Mouse (Mus musculus): Measurements from ENCODE around the gene Akap8. TPM values are rescaled to one million over a fixed set of nuclear protein-coding genes. Genes with fewer than 3 reads are reported as not detected.

The Akap8 gene
- total RNA-seq, 2 experiments from 2014 or later = 49.8 to 103 TPM

GRCm38 (mm10) chr17:32284262-32285137 is 36.5 kb downstream of the Akap8 start, which contains the start of gene Brd4:
TSS of gene Brd4 (minus strand) at chr17:32284722.
- ATAC-seq (ENCODE audit: poor library complexity, severe bottlenecking) = peak; percentile 82

- ATAC-seq (ENCODE audit: poor library complexity, severe bottlenecking) = peak; percentile 89
These were observed 37.2 kb downstream of the Akap8 start for GRCm38 (mm10) chr17:32283771-32284221.

GRCm38 (mm10) chr17:32283341-32283740 is 37.7 kb downstream of the Akap8 start:
- ATAC-seq (ENCODE audit: poor library complexity, severe bottlenecking) = no peak

GRCm38 (mm10) chr17:32281611-32282310 is 39.3 kb downstream of the Akap8 start:
- no peak for ATAC-seq (ENCODE audit: poor library complexity, severe bottlenecking)

- ATAC-seq (ENCODE audit: poor library complexity, severe bottlenecking) = no peak
These were observed 39.9 kb downstream of the Akap8 start for GRCm38 (mm10) chr17:32281126-32281525.

GRCm38 (mm10) chr17:32280575-32280974 is 40.5 kb downstream of the Akap8 start:
- peak; percentile 43 for ATAC-seq (ENCODE audit: poor library complexity, severe bottlenecking)

- ATAC-seq (ENCODE audit: poor library complexity, severe bottlenecking) = no peak
These were observed 43.8 kb downstream of the Akap8 start for GRCm38 (mm10) chr17:32277201-32277600.

- ATAC-seq (ENCODE audit: poor library complexity, severe bottlenecking) = no peak
These were observed 45.5 kb downstream of the Akap8 start for GRCm38 (mm10) chr17:32275568-32275967.

GRCm38 (mm10) chr17:32269151-32269550 is 51.9 kb downstream of the Akap8 start:
- no peak for ATAC-seq (ENCODE audit: poor library complexity, severe bottlenecking)

- ATAC-seq (ENCODE audit: poor library complexity, severe bottlenecking) = peak; percentile 60
These were observed 52.5 kb downstream of the Akap8 start for GRCm38 (mm10) chr17:32268540-32268960.

- ATAC-seq (ENCODE audit: poor library complexity, severe bottlenecking) = no peak
These were observed 52.9 kb downstream of the Akap8 start for GRCm38 (mm10) chr17:32268096-32268495.

- no peak for ATAC-seq (ENCODE audit: poor library complexity, severe bottlenecking)
These were observed 53.4 kb downstream of the Akap8 start for GRCm38 (mm10) chr17:32267617-32268016.

- ATAC-seq (ENCODE audit: poor library complexity, severe bottlenecking) = no peak
These were observed 57.4 kb downstream of the Akap8 start for GRCm38 (mm10) chr17:32263672-32264071.

- ATAC-seq (ENCODE audit: poor library complexity, severe bottlenecking) = no peak
These were observed 58.0 kb downstream of the Akap8 start for GRCm38 (mm10) chr17:32262831-32263559.

- no peak for ATAC-seq (ENCODE audit: poor library complexity, severe bottlenecking)
These were observed 62.2 kb downstream of the Akap8 start for GRCm38 (mm10) chr17:32258869-32259268.

- ATAC-seq (ENCODE audit: poor library complexity, severe bottlenecking) = no peak
These were observed 63.1 kb downstream of the Akap8 start for GRCm38 (mm10) chr17:32257944-32258343.

GRCm38 (mm10) chr17:32257452-32257851 is 63.6 kb downstream of the Akap8 start:
- no peak for ATAC-seq (ENCODE audit: poor library complexity, severe bottlenecking)

GRCm38 (mm10) chr17:32256896-32257295 is 64.1 kb downstream of the Akap8 start:
- ATAC-seq (ENCODE audit: poor library complexity, severe bottlenecking) = no peak

Data from megakaryocyte, adult 5-6 weeks (primary cell).